Mouse (Mus musculus): ENCODE results near the gene Lmntd2. TPM values are rescaled to one million over a fixed set of nuclear protein-coding genes. Genes with fewer than 3 reads are reported as not detected.

Lmntd2 gene
- polyA plus RNA-seq, 1 experiment from 2014 or later = 3.7 TPM

GRCm38 (mm10) chr7:141215101-141215879, 1.4 kb upstream of the Lmntd2 start, which contains the start of gene Rassf7:
Gene Rassf7, plus strand, starts transcription at chr7:141215860.
- Histone ChIP-seq H3K36me3 (peaks cover 29% of the 10 kb centered on the region), H3K27me3 (no peaks in the 10 kb centered on the region), H3K9me3 (no peaks in the 10 kb centered on the region), H3K4me2 (replicated peaks) (peak within 1 kb of the TSS; percentile 97), H3K27ac (replicated peaks) (peak within 1 kb of the TSS; percentile 94), H3K9ac (replicated peaks) (peak within 1 kb of the TSS; percentile 79), H3K4me3 (peak within 1 kb of the TSS; percentile 62), H3K4me1 (peaks cover 25% of the 10 kb centered on the region)
- ATAC-seq (ENCODE audit: low FRiP score, low read depth) = peak; percentile 96
- under 1% methylated on average over 41 of the region's 41 CpGs for WGBS

GRCm38 (mm10) chr7:141214310-141214709, 430 bp upstream of the Lmntd2 start:
- 76% methylated on average over 3 of the region's 3 CpGs for WGBS
- Histone ChIP-seq H3K4me2 (replicated peaks) (0 out of 2 replicates have a peak overlapping the region, but pooled peaks have one; percentile 97), H3K9me3 (no peaks in the 10 kb centered on the region), H3K9ac (replicated peaks) (peak overlapping the region; percentile 79; the same call in 1 of the 2 replicates), H3K27ac (replicated peaks) (peak overlapping the region; percentile 94), H3K4me1 (peaks cover 25% of the 10 kb centered on the region), H3K27me3 (no peaks in the 10 kb centered on the region), H3K36me3 (peaks cover 22% of the 10 kb centered on the region), H3K4me3 (no peak overlapping the region)
- ATAC-seq (ENCODE audit: low FRiP score, low read depth) = no peak

DNA sequence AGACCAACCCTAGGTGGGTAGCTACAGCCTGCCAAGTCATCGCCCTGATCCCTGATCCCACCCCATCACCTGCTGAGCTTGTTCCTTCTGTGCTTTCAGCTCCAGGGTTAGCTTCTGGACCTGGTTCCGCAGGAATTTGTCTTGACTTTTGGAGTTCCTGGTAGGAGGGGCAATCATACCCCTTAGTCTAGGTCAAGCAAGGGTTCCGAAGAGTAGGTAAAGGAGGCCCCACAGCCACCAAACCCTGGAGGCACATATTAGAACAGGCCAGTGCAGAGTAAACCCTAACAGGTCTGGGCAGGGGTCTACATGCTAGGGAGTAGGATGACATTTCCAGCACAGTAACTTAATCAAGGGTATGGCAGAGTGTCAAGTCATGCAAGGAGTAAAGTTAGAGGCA, 747 bp downstream of the Lmntd2 start:
- Histone ChIP-seq H3K9me3 (no peaks in the 10 kb centered on the region), H3K36me3 (peaks cover 11% of the 10 kb centered on the region), H3K9ac (replicated peaks) (no peak overlapping the region), H3K27me3 (no peaks in the 10 kb centered on the region), H3K27ac (replicated peaks) (no peak overlapping the region), H3K4me2 (replicated peaks) (no peak overlapping the region), H3K4me3 (no peak overlapping the region), H3K4me1 (peaks cover 25% of the 10 kb centered on the region)
- WGBS = 80% methylated on average over 3 of the region's 3 CpGs
- no peak for ATAC-seq (ENCODE audit: low FRiP score, low read depth)

- Histone ChIP-seq H3K4me2 (replicated peaks) (no peak overlapping the region), H3K9ac (replicated peaks) (no peak overlapping the region), H3K4me3 (no peak overlapping the region), H3K27me3 (no peaks in the 10 kb centered on the region), H3K27ac (replicated peaks) (no peak overlapping the region), H3K4me1 (peaks cover 11% of the 10 kb centered on the region), H3K36me3 (no peaks in the 10 kb centered on the region), H3K9me3 (no peaks in the 10 kb centered on the region)
- ATAC-seq (ENCODE audit: low FRiP score, low read depth) = no peak
- WGBS = 90% methylated on average over 14 of the region's 14 CpGs
These were observed 3.2 kb downstream of the Lmntd2 start for GRCm38 (mm10) chr7:141210606-141211131.

GRCm38 (mm10) chr7:141210137-141210536, 3.7 kb downstream of the Lmntd2 start:
- H3K9me3 ChIP-seq = no peaks in the 10 kb centered on the region
- no peaks in the 10 kb centered on the region for H3K36me3 ChIP-seq
- H3K4me3 ChIP-seq = no peak overlapping the region
- no peak overlapping the region for H3K27ac ChIP-seq (replicated peaks)
- H3K9ac ChIP-seq (replicated peaks) = no peak overlapping the region
- H3K4me2 ChIP-seq (replicated peaks) = no peak overlapping the region
- no peaks in the 10 kb centered on the region for H3K27me3 ChIP-seq
- H3K4me1 ChIP-seq = peaks cover 10% of the 10 kb centered on the region
- no peak for ATAC-seq (ENCODE audit: low FRiP score, low read depth)
- 85% methylated on average over 12 of the region's 12 CpGs for WGBS

- no peak for ATAC-seq (ENCODE audit: low FRiP score, low read depth)
- Histone ChIP-seq H3K4me1 (peaks cover 4% of the 10 kb centered on the region), H3K27me3 (no peaks in the 10 kb centered on the region), H3K9ac (replicated peaks) (no peak overlapping the region), H3K9me3 (no peaks in the 10 kb centered on the region), H3K36me3 (no peaks in the 10 kb centered on the region), H3K4me2 (replicated peaks) (no peak overlapping the region), H3K4me3 (no peak overlapping the region), H3K27ac (replicated peaks) (no peak overlapping the region)
- WGBS = 77% methylated on average over 3 of the region's 3 CpGs
These were observed 4.4 kb downstream of the Lmntd2 start for GRCm38 (mm10) chr7:141209526-141209925.

DNA sequence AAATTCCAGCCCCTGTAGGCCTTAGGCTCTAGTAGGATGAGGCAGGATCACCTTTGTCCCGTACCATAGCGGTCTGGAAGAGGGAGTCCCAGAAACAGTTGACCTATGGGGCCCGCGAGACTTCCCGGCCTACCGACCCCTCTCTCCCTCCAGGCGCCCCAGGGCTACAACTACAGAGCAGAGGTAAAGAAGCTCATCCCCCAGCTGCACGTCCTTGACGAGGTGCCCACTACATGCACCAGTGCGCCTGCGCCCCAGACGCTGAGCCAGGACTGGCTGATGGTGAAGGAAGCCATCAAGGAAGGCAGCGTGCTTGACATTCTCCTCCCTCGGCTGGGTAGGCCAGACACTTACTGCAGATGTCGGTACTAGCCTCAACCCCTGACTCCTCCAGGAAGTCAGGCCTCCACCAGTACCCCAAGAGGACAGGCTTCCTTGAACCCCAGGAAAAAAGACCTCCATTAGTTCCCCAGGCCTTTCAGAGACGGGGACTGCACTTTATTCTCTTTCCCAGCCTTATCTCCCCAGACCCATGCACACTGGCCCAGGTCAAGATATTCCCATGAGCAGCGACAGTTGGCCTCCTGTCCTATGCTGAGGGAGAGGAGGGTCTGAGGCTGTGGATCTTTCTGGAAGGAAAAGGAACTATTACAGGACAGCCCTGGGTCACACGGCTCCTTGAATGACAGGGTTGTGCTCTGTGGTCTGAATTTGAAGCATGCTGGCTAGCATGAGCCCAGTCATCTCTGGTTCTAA, 7.5 kb downstream of the Lmntd2 start:
- 93% methylated on average over 18 of the region's 18 CpGs for WGBS
- Histone ChIP-seq H3K36me3 (no peaks in the 10 kb centered on the region), H3K9ac (replicated peaks) (no peak overlapping the region), H3K27me3 (no peaks in the 10 kb centered on the region), H3K4me2 (replicated peaks) (no peak overlapping the region), H3K9me3 (no peaks in the 10 kb centered on the region), H3K4me3 (no peak overlapping the region), H3K27ac (replicated peaks) (no peak overlapping the region), H3K4me1 (no peaks in the 10 kb centered on the region)
- ATAC-seq (ENCODE audit: low FRiP score, low read depth) = no peak

GRCm38 (mm10) chr7:141205504-141205903, 8.4 kb downstream of the Lmntd2 start:
- Histone ChIP-seq H3K4me2 (replicated peaks) (no peak overlapping the region), H3K4me3 (no peak overlapping the region), H3K36me3 (no peaks in the 10 kb centered on the region), H3K27ac (replicated peaks) (no peak overlapping the region), H3K9ac (replicated peaks) (no peak overlapping the region), H3K4me1 (no peaks in the 10 kb centered on the region), H3K27me3 (no peaks in the 10 kb centered on the region), H3K9me3 (no peaks in the 10 kb centered on the region)
- no peak for ATAC-seq (ENCODE audit: low FRiP score, low read depth)
- WGBS = 92% methylated on average over 5 of the region's 5 CpGs

GRCm38 (mm10) chr7:141204546-141204945, 9.3 kb downstream of the Lmntd2 start:
- H3K4me3 ChIP-seq = no peak overlapping the region
- no peaks in the 10 kb centered on the region for H3K4me1 ChIP-seq
- H3K27ac ChIP-seq (replicated peaks) = no peak overlapping the region
- no peak for ATAC-seq (ENCODE audit: low FRiP score, low read depth)
- no peak overlapping the region for H3K9ac ChIP-seq (replicated peaks)
- H3K27me3 ChIP-seq = no peaks in the 10 kb centered on the region
- H3K36me3 ChIP-seq = no peaks in the 10 kb centered on the region
- H3K4me2 ChIP-seq (replicated peaks) = no peak overlapping the region
- 80% methylated on average over 3 of the region's 3 CpGs for WGBS
- H3K9me3 ChIP-seq = no peaks in the 10 kb centered on the region

DNA sequence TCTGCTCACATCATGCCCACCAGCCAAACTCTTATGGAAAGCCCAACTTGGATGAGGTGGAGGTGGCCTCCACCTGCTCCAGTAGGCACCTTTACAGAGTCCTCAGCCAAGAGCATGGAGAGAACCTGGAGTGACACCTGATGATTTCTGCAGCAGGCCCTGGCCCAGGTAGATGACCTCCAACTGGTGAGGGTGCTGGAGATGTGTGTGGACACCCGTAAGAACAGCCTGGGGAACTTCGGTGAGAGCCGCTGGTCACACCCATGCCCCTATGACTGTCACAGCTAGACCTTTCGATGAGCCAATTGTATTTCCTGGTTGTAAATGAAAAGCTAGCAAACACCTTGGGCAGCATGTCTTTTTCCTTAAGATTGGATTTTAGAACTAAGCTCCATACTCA, 15.8 kb downstream of the Lmntd2 start:
- peaks cover 14% of the 10 kb centered on the region for H3K4me1 ChIP-seq
- H3K9me3 ChIP-seq = no peaks in the 10 kb centered on the region
- H3K4me3 ChIP-seq = no peak overlapping the region
- no peak overlapping the region for H3K27ac ChIP-seq (replicated peaks)
- no peak overlapping the region for H3K4me2 ChIP-seq (replicated peaks)
- no peaks in the 10 kb centered on the region for H3K36me3 ChIP-seq
- ATAC-seq (ENCODE audit: low FRiP score, low read depth) = no peak
- WGBS = 92% methylated on average over 4 of the region's 4 CpGs
- H3K27me3 ChIP-seq = no peaks in the 10 kb centered on the region
- no peak overlapping the region for H3K9ac ChIP-seq (replicated peaks)

DNA sequence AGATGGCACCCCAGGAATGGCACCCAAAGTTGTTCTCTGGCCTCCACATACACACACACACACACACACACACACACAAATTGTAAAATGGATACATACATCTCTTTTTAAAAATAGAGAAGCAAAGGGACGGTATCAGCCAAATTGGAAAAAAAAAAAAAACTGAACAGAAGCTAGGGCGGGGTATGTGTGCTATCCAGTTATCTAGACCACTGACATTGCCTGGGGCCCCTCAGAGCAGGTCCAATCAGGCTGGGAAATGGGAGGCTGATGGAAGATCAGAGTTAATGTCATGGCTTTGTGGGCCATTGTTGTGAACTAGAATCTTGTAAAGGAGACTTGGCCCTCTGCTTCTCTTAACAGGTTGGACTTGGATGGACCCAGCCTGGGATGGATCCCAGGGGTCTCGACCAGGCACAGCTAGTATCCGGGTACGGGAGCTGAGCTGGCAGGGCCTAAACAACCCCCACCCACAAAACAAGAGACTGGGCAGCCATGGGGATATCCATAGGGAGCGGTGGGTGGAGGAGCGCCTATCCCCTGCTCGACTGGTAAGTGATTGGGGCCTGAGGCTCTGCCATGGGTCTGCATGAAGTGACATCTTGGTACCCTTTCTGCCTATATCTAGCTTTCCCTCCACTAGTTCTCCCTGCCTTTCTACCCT, 17.1 kb downstream of the Lmntd2 start:
- no peak overlapping the region for H3K27ac ChIP-seq (replicated peaks)
- no peak overlapping the region for H3K9ac ChIP-seq (replicated peaks)
- H3K4me1 ChIP-seq = peaks cover 27% of the 10 kb centered on the region
- H3K9me3 ChIP-seq = no peaks in the 10 kb centered on the region
- peaks cover 7% of the 10 kb centered on the region for H3K36me3 ChIP-seq
- H3K4me3 ChIP-seq = no peak overlapping the region
- H3K4me2 ChIP-seq (replicated peaks) = no peak overlapping the region
- 88% methylated on average over 8 of the region's 8 CpGs for WGBS
- no peak for ATAC-seq (ENCODE audit: low FRiP score, low read depth)
- no peaks in the 10 kb centered on the region for H3K27me3 ChIP-seq

DNA sequence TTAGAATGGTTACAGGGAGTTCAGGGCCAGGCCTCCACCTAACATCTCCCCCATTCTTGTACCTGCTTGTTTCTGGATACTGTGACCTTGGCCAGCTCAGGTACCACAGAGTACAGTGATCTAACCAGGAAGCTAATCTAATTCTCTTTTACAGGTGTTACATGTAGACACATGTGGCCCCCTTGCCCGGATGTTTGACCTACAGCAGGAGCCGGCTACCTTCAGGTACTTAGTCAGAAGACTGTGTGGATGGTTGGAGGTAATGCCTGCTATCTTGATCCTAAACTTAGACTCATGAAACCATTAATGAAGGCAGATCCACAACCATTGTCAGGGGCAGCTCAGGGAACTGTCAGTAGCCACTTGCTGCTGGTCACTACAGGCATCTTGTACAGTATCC, 18.1 kb downstream of the Lmntd2 start:
- H3K27me3 ChIP-seq = no peaks in the 10 kb centered on the region
- H3K9ac ChIP-seq (replicated peaks) = no peak overlapping the region
- ATAC-seq (ENCODE audit: low FRiP score, low read depth) = no peak
- peaks cover 28% of the 10 kb centered on the region for H3K4me1 ChIP-seq
- H3K27ac ChIP-seq (replicated peaks) = no peak overlapping the region
- H3K36me3 ChIP-seq = peaks cover 17% of the 10 kb centered on the region
- H3K9me3 ChIP-seq = no peaks in the 10 kb centered on the region
- H3K4me2 ChIP-seq (replicated peaks) = peak overlapping the region; percentile 93
- 94% methylated on average over 2 of the region's 2 CpGs for WGBS
- H3K4me3 ChIP-seq = no peak overlapping the region
